Mouse (Mus musculus) erythroblast, embryonic 14.5 days (primary cell): Measurements from ENCODE around the gene Tmprss3.

ENCODE experiments used
- GATA1 ChIP-seq: IDR thresholded peaks from 2 replicates; pipeline ENCODE4 v1.6.1; 2012; ENCODE audit warnings: low read length, inconsistent platforms, mixed read lengths
- TAL1 ChIP-seq: IDR thresholded peaks from 3 replicates; pipeline ENCODE4 v1.6.1; 2012; ENCODE audit warnings: low read length, inconsistent platforms, mixed read lengths

DNA sequence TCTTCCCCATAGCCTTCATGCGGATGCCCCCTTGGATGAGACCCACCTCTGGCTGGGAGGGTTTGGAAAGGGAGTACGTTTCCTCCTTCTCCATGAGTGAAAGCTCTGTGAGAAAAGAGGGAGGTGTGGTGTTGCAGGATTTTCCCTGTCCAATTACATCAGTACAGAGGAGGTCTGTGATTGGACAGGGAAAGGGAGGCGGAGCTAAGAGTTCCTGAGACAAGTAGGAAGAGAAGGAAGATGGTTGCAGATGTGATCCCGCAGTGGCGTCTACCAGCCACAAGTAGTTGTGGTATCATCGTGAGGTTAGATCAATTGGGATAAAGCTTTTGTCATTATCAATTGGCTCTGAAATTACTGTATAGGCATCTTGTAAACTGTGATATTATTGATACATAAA lies 40.9 kb downstream of the Tmprss3 start:
- TF ChIP-seq GATA1 (no peak), TAL1 (no peak)
